Mouse (Mus musculus) neural tube, embryonic 12.5 days (tissue): Measurements from ENCODE around the gene Gpatch2. TPM values are rescaled to one million over a fixed set of nuclear protein-coding genes. Genes with fewer than 3 reads are reported as not detected.

Experiments used
- ATAC-seq: fragments of 200-750 bp; cut with Nextera tagmentation; 2 replicates; pipeline ENCODE4 v1.8.0; 2017; ENCODE audit warnings: low read depth, mild to moderate bottlenecking, moderate TSS enrichment, moderate library complexity; ENCODE audit not compliant: low FRiP score
- H3K27ac ChIP-seq: fragments of 300-500 bp; sonication (generic); 2 replicates; pipeline ENCODE4 v1.5.1; 2016
- H3K27me3 ChIP-seq: fragments of 300-500 bp; sonication (generic); replicated peaks from 2 replicates; pipeline ENCODE4 v1.6.1; 2016; ENCODE audit warnings: mild to moderate bottlenecking
- H3K36me3 ChIP-seq: fragments of 300-500 bp; sonication (generic); 2 replicates; pipeline ENCODE4 v1.6.1; 2016; ENCODE audit warnings: mild to moderate bottlenecking
- H3K4me1 ChIP-seq: fragments of 300-500 bp; sonication (generic); 2 replicates; pipeline ENCODE4 v1.6.1; 2016
- H3K4me2 ChIP-seq: fragments of 300-500 bp; sonication (generic); replicated peaks from 2 replicates; pipeline ENCODE4 v1.6.1; 2016; ENCODE audit warnings: mild to moderate bottlenecking
- H3K4me3 ChIP-seq: fragments of 300-500 bp; sonication (generic); 2 replicates; pipeline ENCODE4 v1.5.1; 2016
- H3K9ac ChIP-seq: fragments of 300-500 bp; sonication (generic); 2 replicates; pipeline ENCODE4 v1.6.1; 2016; ENCODE audit warnings: mild to moderate bottlenecking
- H3K9me3 ChIP-seq: fragments of 300-500 bp; sonication (generic); 2 replicates; pipeline ENCODE4 v1.6.1; 2016; ENCODE audit warnings: mild to moderate bottlenecking
- WGBS: fragments of 180-500 bp; shearing (Covaris S2); methylation state at CpG from one replicate; pipeline ENCODE4 v1.1.7; 2016; 5-methylcytosine and 5-hydroxymethylcytosine counted together
- polyA plus RNA-seq: library from polyadenylated mRNA; unstranded; fragments of >200 nt; fragmentation: Nextera tagmentation; extraction: Ambion mirVana; gene quantifications from 2 replicates; pipeline ENCODE4 v1.2.1, GENCODE M21; 2016

The Gpatch2 gene
- polyA plus RNA-seq, 1 experiment from 2014 or later, result 25.8 TPM

DNA sequence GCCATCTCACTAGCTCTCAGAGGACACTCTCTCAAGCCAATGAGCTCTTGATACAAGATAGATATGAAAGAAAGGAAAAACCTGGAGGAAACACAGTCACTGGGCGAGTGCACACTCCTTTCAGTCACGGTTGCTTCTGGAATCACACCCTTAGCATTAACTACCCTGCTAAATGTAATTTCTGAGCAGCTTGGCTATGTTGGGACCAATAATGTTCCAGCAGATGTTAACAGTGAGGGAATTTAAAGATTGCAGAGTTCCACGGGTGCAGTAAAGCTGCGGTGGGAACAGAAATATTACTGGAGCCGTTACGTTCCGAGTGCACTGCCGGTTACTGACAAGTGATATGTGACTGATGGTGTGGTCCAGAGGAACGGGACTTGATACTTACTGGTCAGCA is 185.5 kb downstream of the Gpatch2 start:
- Histone ChIP-seq H3K27me3 (no peaks in the 10 kb centered on the region), H3K9me3 (no peaks in the 10 kb centered on the region), H3K9ac (no peak overlapping the region), H3K4me3 (no peak overlapping the region), H3K36me3 (no peaks in the 10 kb centered on the region), H3K27ac (no peak overlapping the region), H3K4me1 (no peaks in the 10 kb centered on the region), H3K4me2 (no peak overlapping the region)
- ATAC-seq, result no peak
- 85% methylated on average over 9 of the region's 9 CpGs for WGBS

Other genes with a start within 250 kb of the Gpatch2 start
- 0.10 and 0.28 TPM in 2 replicates for gene D1Pas1, start 248.1 kb upstream of the Gpatch2 start, polyA plus RNA-seq
- 0.80 and 1.5 TPM in 2 replicates for gene Spata17, start within 50 bp of the Gpatch2 start, polyA plus RNA-seq